ENCODE assay signal across 27 mouse cellular contexts in the genomic region with DNA sequence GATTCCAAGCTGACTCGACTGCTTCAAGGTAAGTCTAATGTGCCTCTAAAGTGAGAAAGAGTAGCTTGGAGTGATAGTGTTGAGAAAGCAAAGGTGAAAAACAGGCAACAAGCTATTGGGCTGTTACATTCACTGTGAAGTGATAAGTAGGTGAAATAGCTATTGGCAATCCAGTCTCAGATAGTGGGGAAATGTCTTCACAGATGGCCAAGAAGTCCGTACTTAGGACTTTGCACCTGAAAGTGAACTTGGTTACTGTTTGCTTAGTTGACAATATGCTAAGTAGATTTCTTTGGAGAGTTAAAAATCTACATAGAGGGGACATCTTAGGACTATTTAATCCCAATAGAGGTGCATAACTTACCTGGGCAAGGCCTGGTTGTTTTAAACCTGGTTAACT. TPM values are rescaled to one million over a fixed set of nuclear protein-coding genes. Genes with fewer than 3 reads are reported as not detected.
A peak's percentile ranks its signal among the peaks of the same experiment; 100 is the strongest.
DNase-seq lines count a peak whose midpoint lies in the region; ATAC-seq lines count a peak whose summit lies in the region.
"Had no signal": no experiment of that assay in that cellular context is flagged by ENCODE, and none has a peak within 500 bp of the region (broad histone marks: within the 10 kb centered on the region; RNA-seq: fewer than 3 reads in every experiment).

No protein-coding gene starts in this region.

- no peak for ATAC-seq in kidney, embryonic 15.5 days (replicated peaks; ENCODE audit: low FRiP score)
- peak; percentile 75; the same call in 1 of the 2 replicates for ATAC-seq in intestine, embryonic 16.5 days
- ATAC-seq: CD4-positive, CD25-positive, alpha-beta regulatory T cell, adult 4 months; forebrain, embryonic 14.5 days had no signal

- H3K36me3 ChIP-seq in kidney, embryonic 15.5 days = peaks cover 17% of the 10 kb centered on the region; the same call in 1 of the 2 replicates
- H3K36me3 ChIP-seq in intestine, embryonic 16.5 days (ENCODE audit: control insufficient read depth, insufficient read depth, low read length) = no peaks in the 10 kb centered on the region
- H3K36me3 ChIP-seq: embryonic facial prominence, embryonic 12.5 days; embryonic facial prominence, embryonic 15.5 days; heart, embryonic 15.5 days; hindbrain, embryonic 13.5 days had no signal

- H3K9me3 ChIP-seq in kidney, embryonic 15.5 days (replicated peaks) = no peaks in the 10 kb centered on the region
- H3K9me3 ChIP-seq in intestine, embryonic 16.5 days (ENCODE audit: control insufficient read depth, low read length) = no peaks in the 10 kb centered on the region
- H3K9me3 ChIP-seq: embryonic facial prominence, embryonic 12.5 days; embryonic facial prominence, embryonic 15.5 days; heart, embryonic 12.5 days; heart, embryonic 15.5 days; hindbrain, embryonic 10.5 days; hindbrain, embryonic 13.5 days had no signal

- peaks cover 12% of the 10 kb centered on the region; the same call in 1 of the 2 replicates for H3K27me3 ChIP-seq in kidney, embryonic 15.5 days
- H3K27me3 ChIP-seq in intestine, embryonic 16.5 days (replicated peaks; ENCODE audit: control insufficient read depth, insufficient read depth, low read length) = no peaks in the 10 kb centered on the region
- H3K27me3 ChIP-seq: heart, embryonic 12.5 days; heart, embryonic 15.5 days had no signal

- no peak overlapping the region for H3K4me3 ChIP-seq in kidney, embryonic 15.5 days (replicated peaks)
- no peak overlapping the region for H3K4me3 ChIP-seq in intestine, embryonic 16.5 days (ENCODE audit: low read length)
- H3K4me3 ChIP-seq: embryonic facial prominence, embryonic 12.5 days; embryonic facial prominence, embryonic 15.5 days; heart, embryonic 12.5 days; heart, embryonic 15.5 days; hindbrain, embryonic 10.5 days; hindbrain, embryonic 13.5 days had no signal

- no peak overlapping the region for H3K9ac ChIP-seq in kidney, embryonic 15.5 days
- H3K9ac ChIP-seq in intestine, embryonic 16.5 days (ENCODE audit: low read depth, low read length) = no peak overlapping the region
- H3K9ac ChIP-seq: embryonic facial prominence, embryonic 12.5 days; embryonic facial prominence, embryonic 15.5 days; heart, embryonic 12.5 days; heart, embryonic 15.5 days; hindbrain, embryonic 13.5 days had no signal

- H3K4me1 ChIP-seq in kidney, embryonic 15.5 days = no peaks in the 10 kb centered on the region
- H3K4me1 ChIP-seq in intestine, embryonic 16.5 days (ENCODE audit: control insufficient read depth, insufficient read depth, low read length) = no peaks in the 10 kb centered on the region
- H3K4me1 ChIP-seq: embryonic facial prominence, embryonic 12.5 days; embryonic facial prominence, embryonic 15.5 days; heart, embryonic 12.5 days; heart, embryonic 15.5 days; hindbrain, embryonic 10.5 days; hindbrain, embryonic 13.5 days had no signal

- no peak overlapping the region for H3K4me2 ChIP-seq in kidney, embryonic 15.5 days
- no peak overlapping the region for H3K4me2 ChIP-seq in intestine, embryonic 16.5 days (ENCODE audit: low read depth, low read length)
- H3K4me2 ChIP-seq: embryonic facial prominence, embryonic 12.5 days; embryonic facial prominence, embryonic 15.5 days; heart, embryonic 12.5 days; heart, embryonic 15.5 days; hindbrain, embryonic 13.5 days had no signal

- WGBS in kidney, embryonic 15.5 days = 91% methylated on average over 2 of the region's 2 CpGs
- 82% methylated on average over 2 of the region's 2 CpGs for WGBS in intestine, embryonic 16.5 days

- peak; percentile 2 to 31 for DNase-seq in kidney, adult 8-10 months
- DNase-seq in kidney, adult 18-20 months = no peak
- DNase-seq in kidney, postnatal 36 days = peak; percentile 2 to 17
- no peak for DNase-seq in right cerebral cortex, adult 18-20 months
- DNase-seq: adrenal gland, adult 2 months; adrenal gland, postnatal 14 days; cerebellum, adult 11 months; cerebellum, adult 2 months; cerebellum, adult 9-11 months; cerebellum, postnatal 25 days; gastrocnemius, postnatal 25 days; heart, adult 18-20 months; heart, postnatal 10 days; heart, postnatal 36 days had no signal

- H3K27ac ChIP-seq in kidney, embryonic 15.5 days = no peak overlapping the region
- no peak overlapping the region for H3K27ac ChIP-seq in intestine, embryonic 16.5 days (ENCODE audit: low read length)
- H3K27ac ChIP-seq: embryonic facial prominence, embryonic 12.5 days; embryonic facial prominence, embryonic 15.5 days; heart, embryonic 15.5 days; hindbrain, embryonic 10.5 days; hindbrain, embryonic 13.5 days had no signal

RNA-seq across cellular contexts. Expression of gene Pdzd11, which starts 38.5 kb away (rescaled TPM):
- polyA plus RNA-seq in kidney, embryonic 15.5 days (2015; fragmentation: Nextera tagmentation; extraction: Ambion mirVana) = 101 TPM in 2 replicates
- 75.6 and 78.8 TPM in 2 replicates for polyA plus RNA-seq in intestine, embryonic 16.5 days (2015; fragmentation: Nextera tagmentation; extraction: Ambion mirVana)

RNA-seq across cellular contexts. Expression of gene Kif4, which starts 39.3 kb away (rescaled TPM):
- polyA plus RNA-seq in kidney, embryonic 15.5 days (2015; fragmentation: Nextera tagmentation; extraction: Ambion mirVana) = 30.3 and 31.2 TPM in 2 replicates
- polyA plus RNA-seq in intestine, embryonic 16.5 days (2015; fragmentation: Nextera tagmentation; extraction: Ambion mirVana) = 18.1 and 18.5 TPM in 2 replicates

RNA-seq across cellular contexts. Expression of gene Arr3, which starts 59.5 kb away (rescaled TPM):
- polyA plus RNA-seq in kidney, embryonic 15.5 days (2015; fragmentation: Nextera tagmentation; extraction: Ambion mirVana) = not detected in 2 replicates
- polyA plus RNA-seq in intestine, embryonic 16.5 days (2015; fragmentation: Nextera tagmentation; extraction: Ambion mirVana) = not detected in 2 replicates
- polyA plus RNA-seq: adrenal gland, adult 2 months; C2C12; CD4-positive, CD25-positive, alpha-beta regulatory T cell, adult 4 months; cerebellum, adult 2 months; embryonic facial prominence, embryonic 12.5 days; embryonic facial prominence, embryonic 15.5 days; forebrain, embryonic 11.5 days; forebrain, embryonic 14.5 days; gonadal fat pad, adult 2 months; hindbrain, embryonic 10.5 days had no signal

Comparison
In these comparisons a context has a peak if more than half of its experiments do, and no peak if none do; other contexts are left out.
1. DNase-seq: peak in kidney, adult 8-10 months (2 of 2) and kidney, postnatal 36 days (2 of 2); none in kidney, adult 18-20 months (single experiment) and right cerebral cortex, adult 18-20 months (single experiment).